Mouse (Mus musculus): ENCODE data around the gene Herpud2. TPM values are rescaled to one million over a fixed set of nuclear protein-coding genes. Genes with fewer than 3 reads are reported as not detected.

Gene Herpud2
- total RNA-seq (2021) = 10 to 100 TPM; 53.5 to 53.8 TPM

DNA sequence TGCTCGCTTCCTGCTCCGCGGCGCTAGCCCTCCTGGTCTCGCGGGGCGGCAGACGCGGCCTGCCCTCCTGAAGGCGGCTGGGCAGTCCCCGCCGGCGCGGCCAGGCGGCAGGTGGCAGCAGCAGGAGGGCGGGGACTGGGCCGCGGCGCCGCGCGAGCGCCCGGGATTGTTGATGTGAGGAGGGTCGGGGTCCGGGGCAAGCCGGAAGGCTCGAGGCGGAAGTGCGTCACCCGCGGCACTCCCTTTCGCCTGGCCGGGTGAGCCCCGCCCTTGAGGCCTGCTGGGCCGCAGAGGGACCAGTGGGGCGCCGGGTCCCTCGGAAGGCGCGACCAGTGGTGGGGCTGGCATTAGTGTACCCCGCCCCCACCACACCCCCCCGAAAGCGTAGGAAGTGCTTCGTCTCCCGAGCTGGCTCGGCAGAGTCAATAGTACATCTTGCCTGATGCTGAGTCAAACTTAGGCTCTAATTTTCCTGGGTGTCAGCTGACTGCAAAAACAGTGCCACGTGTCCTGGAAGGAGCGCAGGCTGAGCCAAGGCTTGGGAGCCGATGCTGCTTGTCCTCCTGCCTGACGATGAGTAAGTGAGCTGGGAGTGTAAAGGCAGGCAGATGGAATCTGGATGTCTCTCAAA, at the start of gene Herpud2:
TSS of gene Herpud2 (minus strand) at position 210 of the 631 bp plus-strand sequence.
- intact Hi-C loops (cut with DNase I) = loop anchor here (5.0 to 10.0 kb wide), 2 partner anchors 101 to 333 kb away; partner anchors contain the start of genes Eepd1 and Sept7
- peak; percentile 90 to 93 for DNase-seq (ENCODE audit: low spot score in 2 of 2)

DNA sequence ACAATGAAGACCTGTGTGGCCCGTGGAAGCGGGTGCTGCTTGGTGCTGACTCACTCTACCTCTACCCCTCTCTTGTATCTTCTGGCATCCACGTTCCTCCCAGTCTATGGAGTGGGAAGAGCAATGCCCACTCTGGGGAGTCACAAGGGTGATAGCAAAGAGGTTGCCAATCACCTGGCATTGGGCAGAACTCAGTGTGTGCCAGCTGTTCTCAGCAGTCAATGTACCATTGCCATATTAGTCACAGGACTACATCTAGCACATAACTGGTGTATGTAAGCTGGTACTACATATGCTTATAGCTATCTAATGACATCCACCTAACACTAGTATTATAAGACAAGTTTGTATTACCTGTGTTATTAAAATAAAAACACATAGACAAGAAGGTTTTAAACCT, 49.4 kb upstream of the Herpud2 start:
- intact Hi-C loops (cut with DNase I) = no loop called here
- no peak for DNase-seq (ENCODE audit: low spot score in 2 of 2)

DNA sequence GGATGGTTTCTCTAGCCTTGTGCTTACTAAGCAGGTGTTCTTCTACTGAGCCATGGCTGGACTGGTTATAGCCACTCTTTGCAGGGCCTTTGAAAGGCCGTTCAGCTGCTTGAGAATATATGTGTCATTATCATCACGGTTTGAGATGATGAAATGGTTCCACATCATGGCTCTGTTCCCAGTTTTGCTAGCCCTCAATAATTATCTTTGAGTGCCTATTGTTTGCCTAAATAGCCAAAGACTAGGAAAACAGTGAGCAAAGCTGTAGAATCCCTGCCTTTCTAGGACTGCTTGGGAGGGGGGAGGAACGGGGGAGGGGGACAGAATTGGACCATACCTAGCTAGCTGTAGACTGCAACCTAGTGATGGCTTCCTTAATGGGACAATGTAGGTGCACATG, 48.5 kb upstream of the Herpud2 start:
- intact Hi-C loops (cut with DNase I) = no loop called here
- no peak for DNase-seq (ENCODE audit: low spot score in 2 of 2)

DNA sequence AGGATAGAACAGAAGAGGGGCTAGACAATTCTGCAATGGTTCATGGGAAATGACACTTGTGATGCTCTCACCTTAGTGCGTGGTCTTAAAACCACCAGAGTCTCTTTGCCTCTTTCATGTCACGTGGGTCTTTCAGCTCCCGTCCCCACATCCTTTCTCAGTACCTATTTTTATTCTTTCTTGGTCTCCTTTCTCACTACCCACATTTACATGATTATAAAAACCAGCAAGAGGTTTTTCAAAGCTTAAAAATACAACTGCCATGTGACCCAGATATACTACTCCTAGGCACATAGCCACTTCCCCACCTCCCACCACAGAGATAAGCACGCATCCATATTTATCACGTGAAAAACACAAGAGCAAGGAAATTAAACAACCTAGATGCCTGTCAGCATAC, 45.1 kb upstream of the Herpud2 start:
- no peak for DNase-seq (ENCODE audit: low spot score in 2 of 2)
- intact Hi-C loops (cut with DNase I) = no loop called here

DNA sequence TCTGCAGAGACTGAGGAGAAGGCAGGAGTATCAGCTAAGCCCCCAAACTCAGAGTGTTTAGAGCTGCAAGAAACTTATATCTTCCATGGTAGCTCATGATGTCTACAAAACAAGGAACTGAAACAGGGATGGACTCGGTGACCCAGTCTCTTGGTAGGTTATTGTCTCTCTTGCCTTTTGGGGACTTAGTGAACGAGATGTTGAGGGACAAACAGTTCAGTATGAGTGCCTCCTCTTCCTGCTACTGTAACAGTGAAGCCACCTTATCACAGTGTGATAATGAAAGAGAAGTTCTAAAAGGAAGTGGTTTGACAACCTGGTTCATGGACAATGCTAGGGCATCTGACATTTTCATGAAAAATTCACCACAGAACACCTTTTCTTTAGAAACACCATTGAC, 40.0 kb upstream of the Herpud2 start:
- DNase-seq (ENCODE audit: low spot score in 2 of 2) = no peak
- intact Hi-C loops (cut with DNase I) = no loop called here

DNA sequence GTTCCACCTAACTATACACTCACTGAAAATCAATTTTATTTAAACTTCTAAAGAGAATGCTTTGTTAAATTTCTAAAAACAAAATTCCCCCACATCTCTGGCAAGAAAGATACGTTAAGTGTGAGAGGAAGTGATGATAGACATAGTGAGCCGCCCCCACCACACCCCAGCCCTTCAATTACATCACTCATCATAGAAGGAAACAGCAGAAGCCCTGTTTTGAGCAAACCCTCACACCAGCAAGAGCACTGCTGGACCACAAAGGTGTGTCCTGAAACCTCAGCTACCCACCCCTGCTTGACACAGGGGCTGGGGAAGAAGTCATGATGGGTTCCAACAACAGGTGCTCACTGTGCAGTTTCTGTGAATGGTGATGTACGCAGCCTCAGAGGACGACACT, 34.9 kb upstream of the Herpud2 start:
- no peak for DNase-seq (ENCODE audit: low spot score in 2 of 2)
- intact Hi-C loops (cut with DNase I) = no loop called here

DNA sequence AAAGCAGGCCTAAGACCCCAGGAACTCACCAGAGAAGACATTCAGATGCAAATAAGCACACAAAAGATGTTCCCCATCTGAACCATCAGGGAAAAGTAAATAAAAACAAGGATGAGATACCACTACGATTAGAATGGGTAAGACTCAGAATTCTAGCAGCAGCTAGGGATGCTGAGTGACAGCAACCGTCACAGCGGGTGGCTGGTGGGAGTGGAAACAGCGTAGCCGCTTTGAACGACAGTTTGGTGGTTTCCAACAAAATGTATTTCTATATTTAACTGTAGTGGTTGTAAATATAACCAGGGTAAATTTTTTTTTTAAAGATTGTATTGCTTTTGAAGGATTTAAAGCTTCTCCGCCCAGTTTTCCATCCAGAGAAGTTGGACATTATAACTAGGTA, 34.2 kb upstream of the Herpud2 start:
- intact Hi-C loops (cut with DNase I) = no loop called here

DNA sequence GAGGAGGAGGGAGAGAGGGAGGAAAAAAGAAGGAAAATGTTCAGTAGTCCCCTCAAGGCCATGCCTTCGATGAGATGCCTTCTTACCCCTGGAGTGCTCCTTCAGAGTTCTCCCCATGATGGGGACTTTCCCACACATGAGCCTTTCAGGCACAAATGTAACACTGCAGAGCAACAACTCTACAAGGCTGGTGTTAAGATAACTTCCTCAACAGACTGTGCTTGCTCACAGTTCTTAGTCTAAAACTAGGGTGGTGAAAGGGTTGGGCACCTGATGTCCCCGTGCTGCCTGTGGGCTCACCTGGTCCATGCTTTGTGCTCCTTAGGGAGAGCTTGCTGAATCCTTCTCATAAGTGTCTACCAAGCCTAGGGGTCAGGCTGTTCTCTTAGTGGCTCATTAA, 33.0 kb upstream of the Herpud2 start:
- intact Hi-C loops (cut with DNase I) = no loop called here
- DNase-seq (ENCODE audit: low spot score in 2 of 2) = no peak

More for the DNA sequence above, 34.2 kb upstream of the Herpud2 start:
- no peak for DNase-seq (ENCODE audit: low spot score in 2 of 2)

DNA sequence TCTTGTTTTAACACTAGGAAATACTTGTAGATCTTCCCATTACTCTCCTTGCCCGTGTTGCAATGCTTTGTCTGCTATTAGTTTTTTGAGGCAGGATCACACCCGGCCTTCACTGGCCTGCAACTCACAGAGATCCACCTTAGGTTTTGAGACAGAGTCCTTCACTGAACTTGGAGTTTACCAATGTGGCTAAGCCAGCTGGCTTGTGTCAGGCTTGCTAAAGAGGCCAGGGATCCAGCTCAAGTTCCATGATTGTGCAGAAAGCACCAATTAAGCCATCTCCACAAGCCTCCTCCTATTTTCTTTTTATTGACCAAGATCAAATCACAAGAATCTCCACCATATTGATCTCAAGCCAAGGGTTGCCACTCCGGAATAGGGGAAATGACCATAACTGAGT, 26.4 kb upstream of the Herpud2 start:
- DNase-seq (ENCODE audit: low spot score in 2 of 2) = no peak
- intact Hi-C loops (cut with DNase I) = no loop called here

DNA sequence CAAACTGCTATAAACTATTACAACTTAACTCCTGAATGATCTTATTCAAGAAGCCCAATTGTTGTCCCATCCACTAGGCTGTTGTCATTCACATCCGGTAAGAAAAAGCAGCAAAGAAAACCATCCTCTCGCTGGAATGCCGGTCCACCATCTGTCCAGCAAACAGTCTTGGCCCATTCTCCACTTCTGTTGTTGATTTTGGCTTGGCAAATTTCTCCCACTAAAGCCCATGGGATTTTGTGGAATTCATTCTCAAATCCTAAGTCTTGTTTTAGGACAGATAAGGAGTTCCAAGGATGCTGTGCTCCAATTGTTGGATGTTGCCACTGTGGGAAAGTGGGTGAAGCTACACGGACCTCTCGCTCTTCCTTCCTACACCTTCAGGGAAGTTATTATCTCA, 25.6 kb upstream of the Herpud2 start:
- DNase-seq (ENCODE audit: low spot score in 2 of 2) = no peak
- intact Hi-C loops (cut with DNase I) = no loop called here

DNA sequence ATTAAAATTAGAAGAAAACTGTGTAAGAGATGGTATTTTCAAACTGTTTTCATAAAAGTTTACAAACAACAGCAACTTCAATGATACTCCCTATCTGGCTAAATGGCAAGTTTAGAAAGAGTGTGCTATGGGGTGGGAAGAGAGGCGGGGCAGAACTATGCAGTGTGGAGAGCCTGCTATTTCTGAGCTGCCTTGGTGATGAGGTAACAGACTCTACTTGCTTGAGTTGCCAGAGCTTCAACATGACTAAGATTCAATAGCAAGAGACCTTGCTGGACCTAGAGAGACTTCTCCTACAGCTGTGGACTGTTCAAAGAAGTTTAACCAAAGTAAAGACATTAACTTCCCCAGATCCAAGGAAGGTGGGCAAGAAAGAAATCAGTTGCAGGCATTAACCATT, 24.9 kb upstream of the Herpud2 start:
- DNase-seq (ENCODE audit: low spot score in 2 of 2) = no peak
- intact Hi-C loops (cut with DNase I) = no loop called here

DNA sequence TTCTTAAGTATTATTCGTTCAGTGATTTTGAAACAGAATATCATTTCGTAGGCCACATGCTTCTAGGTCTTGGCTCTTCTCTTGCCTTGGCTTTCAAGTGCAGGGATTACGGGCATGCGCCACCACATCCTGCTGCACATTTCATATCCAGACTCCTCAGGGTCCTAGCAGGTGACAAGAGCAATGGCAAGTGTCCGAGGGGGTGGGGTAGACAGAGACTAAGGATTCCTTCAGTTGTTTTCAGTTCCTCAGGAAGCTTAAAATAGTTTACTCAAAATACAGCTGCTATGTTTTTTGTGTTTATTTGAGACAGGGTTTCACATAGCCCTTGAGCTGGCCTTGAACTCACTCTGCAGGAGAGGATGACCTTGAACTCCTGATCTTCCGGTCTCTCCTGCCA, 24.4 kb upstream of the Herpud2 start:
- intact Hi-C loops (cut with DNase I) = loop anchor here (2.0 kb wide), 1 partner anchor 77 kb away; the partner anchor contains the start of gene Sept7
- no peak for DNase-seq (ENCODE audit: low spot score in 2 of 2)

DNA sequence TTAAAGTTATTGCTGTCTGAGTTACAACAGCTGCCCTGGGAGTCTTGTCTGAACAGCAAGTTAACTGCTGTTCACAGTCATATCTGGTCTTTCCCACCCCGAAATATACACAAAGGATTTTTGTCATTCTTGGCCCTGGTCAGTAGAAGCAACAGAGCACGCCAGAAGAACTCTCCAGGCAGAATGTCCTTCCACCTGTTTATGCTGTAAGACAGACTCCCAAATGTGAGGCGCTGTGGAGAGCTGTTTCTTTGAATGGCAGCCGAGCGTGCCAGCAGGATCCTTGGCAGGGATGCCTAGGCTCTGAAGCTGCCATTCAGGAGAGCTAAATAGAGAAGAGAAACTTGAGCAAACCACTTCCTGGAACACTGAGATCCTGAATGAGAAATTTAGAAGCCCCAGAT, 23.4 kb upstream of the Herpud2 start:
- DNase-seq (ENCODE audit: low spot score in 2 of 2) = peak; percentile 82 to 85
- intact Hi-C loops (cut with DNase I) = loop anchor here (2.0 kb wide), 1 partner anchor 78 kb away; the partner anchor contains the start of gene Sept7

DNA sequence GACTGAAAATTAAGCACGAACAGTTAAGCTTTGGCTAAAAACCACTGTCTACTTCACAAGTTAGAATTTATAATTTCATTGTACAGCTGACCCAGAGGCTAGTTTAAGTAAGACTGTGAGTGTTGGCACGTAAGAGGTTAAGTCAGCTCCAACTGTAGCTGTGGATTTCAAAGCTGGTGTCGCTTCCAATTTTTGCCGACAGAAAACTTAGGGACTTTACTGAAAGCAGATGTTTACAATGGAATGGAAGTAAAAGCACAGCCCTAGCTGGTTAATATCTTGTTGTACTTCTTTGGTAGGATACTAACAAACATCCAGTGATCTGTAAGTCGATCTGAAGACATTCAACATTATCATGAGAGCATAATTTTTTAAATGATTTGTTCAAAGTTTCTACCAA, 23.0 kb upstream of the Herpud2 start:
- no peak for DNase-seq (ENCODE audit: low spot score in 2 of 2)
- intact Hi-C loops (cut with DNase I) = loop anchor here (2.0 kb wide), 1 partner anchor 78 kb away; the partner anchor contains the start of gene Sept7

DNA sequence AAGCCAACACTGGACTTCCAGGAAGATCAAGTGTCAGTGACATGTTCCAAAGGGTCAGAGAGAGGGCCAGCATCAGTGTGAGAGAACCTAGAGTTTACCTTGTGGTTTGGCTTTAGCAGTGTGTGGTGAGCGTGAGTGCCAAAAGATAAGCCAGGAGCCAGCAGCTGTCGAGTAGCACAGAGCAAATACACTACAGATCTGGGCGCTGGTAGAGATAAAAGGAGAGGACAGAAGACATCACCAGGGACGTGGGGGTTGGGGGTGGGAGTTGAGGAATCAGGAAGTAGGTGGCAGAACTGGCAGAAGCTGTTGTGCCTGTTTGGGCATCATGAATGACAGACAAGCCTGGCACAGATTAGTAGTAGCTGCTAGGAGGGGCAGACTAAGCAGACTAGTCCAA, 21.6 kb upstream of the Herpud2 start:
- DNase-seq (ENCODE audit: low spot score in 2 of 2) = no peak
- intact Hi-C loops (cut with DNase I) = no loop called here

DNA sequence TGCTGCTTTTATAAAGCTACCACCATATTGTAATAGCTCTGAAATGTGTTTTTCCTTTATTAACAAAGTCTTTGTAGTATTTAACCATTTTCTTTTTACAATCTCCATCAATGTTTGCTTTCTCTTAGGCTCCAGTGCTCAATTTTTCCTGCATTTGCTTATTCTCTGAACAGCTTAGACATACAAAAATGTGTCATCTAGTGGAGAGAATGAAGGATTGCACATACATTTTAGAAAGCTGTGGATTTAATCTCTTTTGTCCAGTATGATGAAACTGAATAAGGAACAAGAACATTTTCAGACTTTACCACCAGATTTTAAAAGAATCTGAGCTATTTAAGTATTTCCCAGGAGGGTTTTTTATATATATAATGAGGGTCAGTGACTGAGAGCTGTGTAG, 18.0 kb upstream of the Herpud2 start:
- no peak for DNase-seq (ENCODE audit: low spot score in 2 of 2)
- intact Hi-C loops (cut with DNase I) = loop anchor here (2.0 kb wide), 1 partner anchor 139 kb away; no protein-coding TSS in a partner anchor

DNA sequence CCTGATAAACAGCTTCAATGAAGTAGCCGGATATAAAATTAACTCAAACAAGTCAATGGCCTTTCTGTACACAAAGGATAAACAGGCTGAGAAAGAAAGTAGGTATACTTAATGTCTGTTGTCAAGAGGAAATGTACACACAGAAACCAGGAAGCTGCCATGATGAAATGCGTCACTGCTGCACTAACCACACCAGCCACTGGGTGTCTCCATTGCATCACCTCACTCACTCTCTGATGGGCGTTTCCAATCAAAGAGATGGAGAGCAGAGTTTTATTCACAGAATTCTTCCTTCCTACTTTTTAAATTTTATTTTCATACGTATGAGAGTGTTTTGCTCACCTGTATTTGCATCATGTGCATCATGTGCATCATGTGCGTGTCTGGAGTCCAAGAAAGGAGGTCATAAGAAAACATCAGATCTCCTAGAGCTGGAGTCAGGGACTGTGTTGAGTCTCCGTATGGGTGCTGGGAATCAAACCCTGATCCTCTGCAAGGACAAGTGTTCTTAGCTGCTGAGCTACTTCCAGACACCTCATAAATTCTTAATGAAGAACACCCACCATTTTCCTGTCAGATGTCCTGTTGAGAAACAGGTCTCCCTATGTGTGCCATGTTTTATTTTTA, 16.0 kb upstream of the Herpud2 start:
- intact Hi-C loops (cut with DNase I) = loop anchor here (2.0 kb wide), 1 partner anchor 141 kb away; no protein-coding TSS in a partner anchor
- peak; percentile 56 to 76 for DNase-seq (ENCODE audit: low spot score in 2 of 2)

DNA sequence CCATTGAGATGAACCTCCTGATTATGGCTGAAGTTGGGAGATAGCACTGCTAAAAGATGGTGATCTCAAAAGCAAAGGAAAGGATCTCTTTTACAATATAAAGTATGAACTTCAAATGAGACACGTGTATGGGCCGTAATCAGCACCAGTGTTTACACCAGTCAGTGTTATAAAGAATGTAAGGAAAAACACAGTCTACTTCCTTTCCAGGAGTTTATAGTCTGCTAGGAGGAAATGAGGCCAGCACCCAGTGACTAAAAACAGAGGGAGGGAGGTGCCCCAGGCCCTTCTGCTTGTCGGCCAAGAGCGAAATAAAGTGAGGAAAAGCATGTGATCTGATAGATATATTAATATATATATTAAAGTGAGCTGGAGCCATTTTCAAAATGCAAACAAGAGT, 6.6 kb upstream of the Herpud2 start:
- intact Hi-C loops (cut with DNase I) = loop anchor here (10.0 kb wide), 1 partner anchor 327 kb away; the partner anchor contains the start of gene Eepd1
- no peak for DNase-seq (ENCODE audit: low spot score in 2 of 2)

DNA sequence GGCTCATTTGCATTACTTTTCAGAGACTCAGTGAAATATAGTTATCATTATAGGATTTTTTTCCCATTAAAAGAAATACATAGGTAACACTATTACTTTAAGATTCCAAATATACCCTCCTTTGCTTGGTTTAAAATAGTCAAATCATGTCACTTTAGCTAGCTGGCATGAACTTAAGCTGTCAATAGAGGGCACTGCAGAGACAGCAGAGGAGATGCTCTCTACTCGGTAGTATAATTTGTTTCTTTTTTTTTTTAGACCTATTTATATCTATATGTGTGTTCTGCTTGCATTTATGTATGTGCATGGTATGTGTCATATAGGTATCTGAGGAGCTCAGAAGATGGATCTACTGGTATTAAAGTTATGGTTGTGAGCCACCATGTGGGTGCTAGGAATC, 4.8 kb upstream of the Herpud2 start:
- intact Hi-C loops (cut with DNase I) = loop anchor here (10.0 kb wide), 1 partner anchor 328 kb away; the partner anchor contains the start of gene Eepd1
- no peak for DNase-seq (ENCODE audit: low spot score in 2 of 2)

DNA sequence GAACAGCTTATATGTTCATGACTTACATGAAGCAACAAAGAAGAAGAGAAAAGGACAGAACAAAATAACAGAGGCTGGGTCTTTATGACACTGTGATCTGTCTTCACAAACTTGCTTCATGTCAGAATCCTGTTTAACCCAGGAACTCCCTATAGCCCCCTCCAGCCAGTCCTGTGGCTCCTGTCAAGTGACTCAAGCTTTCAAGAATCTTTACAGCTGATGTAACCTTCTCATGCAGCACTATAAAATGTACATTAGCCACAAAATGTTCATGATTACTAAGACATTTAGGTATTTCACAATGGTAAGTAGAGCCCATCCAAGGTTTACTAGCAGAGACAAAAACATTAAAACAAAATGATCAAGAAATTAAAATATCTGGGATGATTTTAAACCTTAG, 1.4 kb upstream of the Herpud2 start:
- intact Hi-C loops (cut with DNase I) = loop anchor here (5.0 to 10.0 kb wide), 2 partner anchors 99 to 332 kb away; partner anchors contain the start of genes Eepd1 and Sept7
- DNase-seq (ENCODE audit: low spot score in 2 of 2) = no peak

DNA sequence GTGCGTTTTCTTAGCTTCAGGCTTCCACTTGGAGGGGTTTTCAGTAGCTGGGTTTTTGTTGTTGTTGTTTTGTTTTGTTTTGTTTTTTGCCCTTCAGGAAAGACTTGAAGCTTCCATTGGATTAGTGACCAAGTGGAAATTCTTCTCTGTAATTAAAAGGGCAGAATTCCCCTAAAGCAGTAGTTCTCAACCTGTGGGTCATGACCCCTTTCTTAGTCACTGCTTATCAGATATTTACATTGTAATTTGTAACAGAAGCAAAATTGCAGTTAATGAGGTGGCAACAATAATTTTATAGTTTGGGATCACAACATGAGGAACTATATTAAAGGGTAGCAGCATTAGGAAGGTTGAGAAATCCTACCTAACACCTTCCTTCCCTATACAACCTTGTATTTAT, 837 bp upstream of the Herpud2 start:
- intact Hi-C loops (cut with DNase I) = loop anchor here (5.0 to 10.0 kb wide), 2 partner anchors 100 to 332 kb away; partner anchors contain the start of genes Eepd1 and Sept7
- DNase-seq (ENCODE audit: low spot score in 2 of 2) = no peak
